Mouse (Mus musculus): ENCODE measurements around the gene Ero1lb.
A peak's percentile ranks its signal among the peaks of the same experiment; 100 is the strongest.

Ero1lb gene

DNA sequence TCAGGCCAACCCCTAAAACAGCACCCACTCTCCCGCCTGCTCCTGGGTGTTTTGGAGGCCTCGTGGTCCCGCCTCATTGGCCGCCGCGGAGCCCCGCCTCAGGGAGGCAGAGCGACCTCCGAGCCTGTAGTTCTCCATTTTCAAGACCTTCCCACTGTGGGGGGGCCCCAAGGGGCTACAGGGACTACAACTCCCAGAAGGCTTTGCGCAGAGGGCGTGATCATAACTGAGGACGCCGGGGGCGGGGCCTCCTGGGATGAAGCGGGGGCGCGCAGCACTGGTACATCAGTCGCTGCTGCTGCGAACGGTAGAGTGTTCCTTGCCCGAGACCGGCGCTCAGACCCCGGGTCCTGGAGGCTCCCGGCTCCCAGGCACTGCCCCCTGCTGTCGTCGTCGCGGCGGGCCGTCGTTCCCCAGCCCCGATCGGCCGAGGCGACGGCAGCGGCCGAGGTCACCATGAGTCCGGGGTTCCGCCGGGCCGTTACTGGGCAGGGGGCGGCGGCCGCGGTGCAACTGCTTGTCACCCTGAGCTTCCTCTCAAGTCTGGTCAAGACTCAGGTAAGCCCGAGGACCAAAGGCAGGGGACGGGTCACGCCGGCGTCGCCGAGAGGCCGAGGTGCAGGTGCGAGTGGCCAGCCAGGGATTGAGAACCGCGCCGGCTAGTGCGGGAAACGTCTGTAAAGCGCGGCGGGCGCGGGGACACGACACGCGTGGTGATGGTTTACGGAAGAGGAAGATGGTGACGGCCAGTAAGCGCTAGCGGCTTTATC, at the start of gene Ero1lb:
TSS of gene Ero1lb (plus strand) at position 254 of the 770 bp plus-strand sequence.
- peak; percentile 91 for DNase-seq (ENCODE audit: extremely low spot score, low read depth, low spot score)

DNA sequence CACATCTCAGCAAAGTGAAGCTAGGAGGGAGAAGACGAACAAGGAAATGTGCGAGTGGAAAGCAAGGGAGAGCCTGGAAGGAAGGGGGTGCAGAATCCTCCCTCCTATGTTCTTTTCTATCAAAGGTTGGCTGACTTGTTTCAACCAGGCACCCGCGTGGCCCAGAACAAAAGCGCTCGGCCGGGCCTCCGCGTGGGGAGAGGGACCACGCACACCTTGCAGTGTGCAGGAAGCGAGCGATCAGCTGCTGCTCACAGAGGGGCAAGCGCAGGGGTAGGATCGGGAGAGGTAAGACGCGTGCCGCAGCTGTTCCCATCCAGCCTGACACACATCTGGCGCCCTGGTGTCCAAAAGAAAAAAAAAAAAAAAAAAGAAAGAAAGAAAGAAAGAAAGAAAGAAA, 46.3 kb upstream of the Ero1lb start:
- no peak for DNase-seq (ENCODE audit: extremely low spot score, low read depth, low spot score)

- no peak for DNase-seq (ENCODE audit: extremely low spot score, low read depth, low spot score)
Observed at GRCm38 (mm10) chr13:12519955-12520584, 45.6 kb upstream of the Ero1lb start, which contains the start of gene Edaradd. Gene Edaradd (minus strand): TSS chr13:12520438.

GRCm38 (mm10) chr13:12522346-12522745, 43.3 kb upstream of the Ero1lb start:
- DNase-seq (ENCODE audit: extremely low spot score, low read depth, low spot score): no peak

DNA sequence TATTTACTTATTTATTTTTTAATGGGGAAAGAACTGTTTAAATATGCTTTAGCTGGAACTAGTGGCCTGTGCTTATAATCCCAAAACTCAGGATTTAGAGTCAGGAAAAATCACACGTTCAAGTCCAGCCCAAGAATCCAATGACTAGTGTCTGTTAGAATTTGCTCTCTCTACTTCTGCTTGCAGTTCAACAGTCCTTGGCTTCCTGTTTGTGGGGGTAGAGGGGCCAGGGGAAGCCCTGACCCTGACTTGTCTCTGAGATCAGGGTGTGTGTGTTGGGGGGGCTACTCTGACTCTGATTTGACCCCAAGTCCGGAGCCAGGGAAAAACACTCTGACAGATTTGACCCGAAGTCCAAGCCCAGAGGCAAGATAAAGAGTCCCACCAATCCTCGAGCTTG, 40.0 kb upstream of the Ero1lb start:
- no peak for DNase-seq (ENCODE audit: extremely low spot score, low read depth, low spot score)

- no peak for DNase-seq (ENCODE audit: extremely low spot score, low read depth, low spot score)
Observed at GRCm38 (mm10) chr13:12534628-12535027, 31.0 kb upstream of the Ero1lb start.

GRCm38 (mm10) chr13:12537971-12538370, 27.7 kb upstream of the Ero1lb start:
- no peak for DNase-seq (ENCODE audit: extremely low spot score, low read depth, low spot score)

DNA sequence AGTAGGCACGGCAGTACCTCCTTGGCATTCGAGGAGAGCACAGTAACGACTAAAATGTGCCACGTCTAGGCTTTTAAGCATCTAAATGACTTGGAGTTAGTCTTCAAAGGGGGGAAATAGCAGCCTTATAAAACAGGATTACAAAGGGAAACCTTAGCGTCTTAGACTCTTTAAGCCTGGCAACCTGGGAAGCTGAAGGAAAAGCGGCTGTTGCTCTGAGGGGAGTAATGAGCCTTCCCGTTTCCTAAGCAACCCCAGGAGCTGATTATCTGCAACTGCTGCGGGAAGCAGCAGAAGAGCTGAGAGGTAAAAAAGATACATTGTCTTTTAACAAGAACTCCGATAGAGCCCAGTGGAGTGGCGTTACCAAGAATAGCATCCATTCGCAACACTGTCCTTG, 26.0 kb upstream of the Ero1lb start:
- no peak for DNase-seq (ENCODE audit: extremely low spot score, low read depth, low spot score)

DNA sequence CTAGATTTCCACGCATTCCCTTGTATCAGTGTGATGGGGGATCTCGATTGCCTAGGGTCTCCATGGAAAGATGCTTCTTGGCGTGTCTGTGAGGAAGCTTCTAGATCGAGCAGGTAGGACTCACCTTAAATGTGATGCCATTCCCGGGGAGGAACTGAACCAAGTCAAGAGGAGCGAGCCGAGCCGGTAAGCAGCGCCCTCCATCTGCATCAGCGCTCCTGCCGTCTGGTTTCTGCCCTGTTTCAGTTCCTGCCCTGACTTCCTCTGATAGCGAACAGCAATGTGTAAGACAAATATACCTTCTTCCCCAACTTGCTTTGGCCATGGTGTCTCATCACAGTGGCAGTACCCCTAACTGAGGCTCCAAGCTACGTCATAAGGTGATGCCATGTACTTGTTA, 25.6 kb upstream of the Ero1lb start:
- no peak for DNase-seq (ENCODE audit: extremely low spot score, low read depth, low spot score)

GRCm38 (mm10) chr13:12542006-12542981, 23.4 kb upstream of the Ero1lb start:
- DNase-seq (ENCODE audit: extremely low spot score, low read depth, low spot score): peak; percentile 57

DNA sequence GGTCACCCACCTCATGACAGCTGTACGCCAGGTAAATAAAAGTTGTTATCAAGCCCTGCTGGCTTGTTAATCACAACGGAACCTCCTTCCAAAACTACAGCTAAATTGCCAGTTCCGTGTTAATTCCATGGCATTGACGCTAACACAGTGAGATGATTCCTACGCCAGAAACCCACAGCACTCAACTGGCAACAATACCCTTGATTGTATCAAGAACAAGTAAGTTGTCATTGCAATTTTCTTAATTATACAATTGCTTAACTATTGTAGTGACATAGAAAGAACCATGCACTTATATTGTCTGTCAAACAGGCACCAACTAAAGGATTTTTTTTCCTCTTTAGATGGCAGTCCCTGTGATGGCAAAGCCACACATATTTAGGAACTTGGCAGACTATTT, 22.4 kb upstream of the Ero1lb start:
- DNase-seq (ENCODE audit: extremely low spot score, low read depth, low spot score): no peak

DNA sequence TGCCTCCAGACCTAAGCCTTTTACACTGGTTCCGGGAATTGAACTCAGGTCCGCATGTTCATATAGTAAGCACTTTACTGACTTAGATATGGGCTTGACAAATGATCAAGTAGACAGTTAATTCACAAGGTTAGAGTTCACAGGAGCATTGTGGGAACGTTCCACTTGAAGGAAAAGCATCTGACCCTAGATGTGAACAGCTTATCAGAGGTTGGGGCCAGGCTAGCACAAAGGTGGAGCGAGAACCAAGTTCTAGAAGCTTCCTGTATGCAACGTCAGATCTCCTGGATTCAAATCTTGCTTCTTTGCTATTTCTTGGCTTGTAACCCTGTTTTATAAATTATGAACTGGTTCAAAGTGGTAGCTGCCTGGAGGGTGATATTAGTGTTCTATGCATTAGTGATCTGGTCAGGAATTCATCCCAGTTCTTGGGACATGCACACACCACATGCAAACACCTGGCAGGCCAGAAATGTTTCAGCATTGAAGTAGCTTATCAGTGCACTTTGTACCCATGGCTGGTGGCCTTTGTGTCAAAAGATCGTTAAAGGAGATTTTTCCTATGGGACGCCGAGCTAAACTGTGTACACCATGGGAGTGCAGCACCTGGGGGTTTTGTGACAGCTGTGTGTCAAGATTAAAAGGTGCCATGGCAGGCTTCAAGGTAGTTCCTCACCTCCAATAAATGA, 21.6 kb upstream of the Ero1lb start:
- DNase-seq (ENCODE audit: extremely low spot score, low read depth, low spot score): no peak

GRCm38 (mm10) chr13:12554211-12554610, 11.5 kb upstream of the Ero1lb start:
- no peak for DNase-seq (ENCODE audit: extremely low spot score, low read depth, low spot score)

- no peak for DNase-seq (ENCODE audit: extremely low spot score, low read depth, low spot score)
Observed at GRCm38 (mm10) chr13:12559044-12559443, 6.6 kb upstream of the Ero1lb start.

DNA sequence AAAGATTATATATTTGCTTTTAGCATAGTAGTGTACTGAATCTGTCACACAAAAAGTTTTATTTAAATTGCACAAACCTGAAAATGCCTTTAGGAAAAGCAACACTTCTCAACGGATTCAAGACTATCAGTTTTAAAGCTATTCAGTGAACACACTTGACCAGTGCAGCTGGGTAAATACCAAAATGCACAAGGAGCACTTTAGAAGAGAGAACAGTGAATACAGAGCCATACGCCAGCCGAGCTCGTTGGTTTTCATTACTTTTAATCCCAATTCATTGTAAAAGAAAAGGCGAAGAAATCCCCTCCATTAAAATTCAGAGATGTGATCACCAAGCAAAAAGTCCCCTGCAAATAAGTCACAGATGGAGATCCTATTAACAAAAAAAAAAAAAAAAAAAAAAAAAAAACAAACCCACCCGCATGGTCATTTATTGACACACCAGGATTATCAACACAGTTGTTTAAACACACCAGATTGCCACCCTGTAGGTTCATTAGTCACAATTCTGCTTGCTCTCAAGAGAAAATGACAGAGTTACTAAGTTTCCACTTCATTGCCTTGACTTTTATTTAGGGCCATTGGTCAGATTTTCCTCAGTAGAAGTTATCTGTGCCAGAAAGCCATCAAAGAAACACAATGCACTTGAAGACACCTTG, 6.1 kb upstream of the Ero1lb start:
- no peak for DNase-seq (ENCODE audit: extremely low spot score, low read depth, low spot score)

DNA sequence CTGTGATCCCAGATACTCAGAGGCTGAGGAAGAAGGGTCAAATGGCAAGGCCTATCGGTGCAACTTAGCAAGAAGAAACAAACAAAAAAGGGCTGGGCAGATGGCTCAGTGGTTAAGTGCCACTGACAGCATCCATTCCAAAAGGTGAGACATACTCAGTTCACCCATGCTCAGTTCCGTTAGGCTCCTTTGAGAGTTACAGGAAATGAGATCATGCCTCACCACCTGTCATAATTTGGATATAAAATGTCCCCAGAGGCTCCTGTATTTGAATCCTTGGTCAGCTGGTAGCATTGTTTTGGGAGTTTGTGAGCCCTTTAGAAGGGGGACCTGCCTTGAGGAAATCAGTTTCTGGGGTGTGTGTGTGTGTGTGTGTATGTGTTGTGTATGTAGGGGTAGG, 3.9 kb upstream of the Ero1lb start:
- DNase-seq (ENCODE audit: extremely low spot score, low read depth, low spot score): no peak

- no peak for DNase-seq (ENCODE audit: extremely low spot score, low read depth, low spot score)
Observed at GRCm38 (mm10) chr13:12562256-12562655, 3.4 kb upstream of the Ero1lb start.

GRCm38 (mm10) chr13:12567936-12568335, 2.3 kb downstream of the Ero1lb start:
- no peak for DNase-seq (ENCODE audit: extremely low spot score, low read depth, low spot score)

DNA sequence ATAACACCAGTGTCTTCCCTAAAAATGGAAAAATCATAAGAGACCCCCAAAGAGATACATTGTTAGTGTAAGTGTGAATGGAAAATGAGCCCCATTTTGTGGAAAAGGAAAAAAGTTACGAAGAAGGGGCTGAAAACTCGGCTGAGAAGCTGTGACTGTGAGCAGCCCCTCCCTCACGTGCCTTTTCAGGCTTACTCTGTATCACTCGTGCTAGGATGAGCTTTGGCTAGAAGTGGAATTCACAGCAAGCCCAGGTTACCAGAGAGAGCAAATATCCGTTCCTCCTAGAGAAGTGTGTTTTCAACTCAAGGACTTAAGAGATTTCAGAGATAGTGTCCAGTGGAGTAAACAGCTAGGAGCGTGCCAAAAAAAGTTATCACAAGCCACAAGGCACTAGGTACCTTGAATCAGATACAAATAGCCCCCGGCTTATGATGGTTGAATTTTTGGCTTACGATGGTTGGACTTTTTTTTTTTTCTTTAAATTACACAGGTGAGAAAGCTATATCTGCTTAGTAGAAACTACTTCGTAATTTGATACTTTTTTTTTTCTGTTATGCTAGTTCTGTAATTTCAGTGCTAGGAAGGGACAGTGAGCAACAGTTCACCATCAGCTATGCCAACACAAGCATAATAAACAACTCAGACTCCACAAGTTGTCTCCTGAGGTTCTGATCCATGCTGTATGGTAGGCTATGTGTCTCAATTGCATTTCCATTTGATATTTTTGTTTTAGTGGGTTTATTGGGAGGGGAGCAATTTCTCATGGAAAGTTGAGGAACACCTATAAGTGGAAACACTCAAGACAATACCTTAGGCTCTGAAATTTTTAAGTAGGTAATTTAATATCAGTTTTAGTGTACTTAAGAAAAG, 3.2 kb downstream of the Ero1lb start:
- no peak for DNase-seq (ENCODE audit: extremely low spot score, low read depth, low spot score)
